Mouse (Mus musculus) embryonic facial prominence, embryonic 11.5 days (tissue): Measurements from ENCODE around the gene Tspan5. TPM values are rescaled to one million over a fixed set of nuclear protein-coding genes. Genes with fewer than 3 reads are reported as not detected.

Experiments used
- ATAC-seq: fragments of 200-750 bp; cut with Nextera tagmentation; replicated peaks from 2 replicates; pipeline ENCODE4 v1.8.0; 2017; ENCODE audit warnings: low read depth; ENCODE audit not compliant: insufficient number of reproducible peaks, low FRiP score, low TSS enrichment
- DNase-seq: peaks from one replicate; pipeline ENCODE4 v3.0.0-alpha.2; 2015; ENCODE audit warnings: low spot score
- H3K27ac ChIP-seq: fragments of 300-500 bp; sonication (generic); replicated peaks from 2 replicates; pipeline ENCODE4 v1.5.1; 2014; ENCODE audit warnings: mild to moderate bottlenecking, low read depth, low read length, control low read depth
- H3K27me3 ChIP-seq: fragments of 300-500 bp; sonication (generic); 2 replicates; pipeline ENCODE4 v1.6.1; 2014; ENCODE audit warnings: mild to moderate bottlenecking, low read length, moderate library complexity, mixed read lengths; ENCODE audit not compliant: control insufficient read depth, insufficient read depth
- H3K36me3 ChIP-seq: fragments of 300-500 bp; sonication (generic); replicated peaks from 2 replicates; pipeline ENCODE4 v1.6.1; 2014; ENCODE audit warnings: low read depth, mild to moderate bottlenecking, low read length, moderate library complexity, mixed read lengths; ENCODE audit not compliant: control insufficient read depth, insufficient read depth
- H3K4me1 ChIP-seq: fragments of 300-500 bp; sonication (generic); 2 replicates; pipeline ENCODE4 v1.6.1; 2014; ENCODE audit warnings: low read length, mixed read lengths; ENCODE audit not compliant: control insufficient read depth, insufficient read depth
- H3K4me2 ChIP-seq: fragments of 300-500 bp; sonication (generic); 2 replicates; pipeline ENCODE4 v1.6.1; 2014; ENCODE audit warnings: low read depth, mild to moderate bottlenecking, control low read depth, low read length, moderate library complexity
- H3K4me3 ChIP-seq: fragments of 300-500 bp; sonication (generic); 2 replicates; pipeline ENCODE4 v1.5.1; 2014; ENCODE audit warnings: low read depth, low read length, control low read depth
- H3K9ac ChIP-seq: fragments of 300-500 bp; sonication (generic); replicated peaks from 2 replicates; pipeline ENCODE4 v1.6.1; 2014; ENCODE audit warnings: mild to moderate bottlenecking, control low read depth, low read length
- H3K9me3 ChIP-seq: fragments of 300-500 bp; sonication (generic); replicated peaks from 2 replicates; pipeline ENCODE4 v1.6.1; 2016; ENCODE audit warnings: mild to moderate bottlenecking, low read length, inconsistent platforms, mixed read lengths; ENCODE audit not compliant: control insufficient read depth
- WGBS: fragments of 180-500 bp; shearing (Covaris S2); extraction: QIAGEN DNeasy Blood & Tissue Kit; methylation state at CpG from one replicate; pipeline ENCODE4 v1.1.7; 2014; 5-methylcytosine and 5-hydroxymethylcytosine counted together
- polyA plus RNA-seq: library from polyadenylated mRNA; unstranded; fragments of >200 nt; fragmentation: Nextera tagmentation; extraction: Ambion mirVana; gene quantifications from 2 replicates; pipeline ENCODE4 v1.2.1, GENCODE M21; 2014

Gene Tspan5
- polyA plus RNA-seq, 1 experiment from 2014 or later, result 34.4 TPM

DNA sequence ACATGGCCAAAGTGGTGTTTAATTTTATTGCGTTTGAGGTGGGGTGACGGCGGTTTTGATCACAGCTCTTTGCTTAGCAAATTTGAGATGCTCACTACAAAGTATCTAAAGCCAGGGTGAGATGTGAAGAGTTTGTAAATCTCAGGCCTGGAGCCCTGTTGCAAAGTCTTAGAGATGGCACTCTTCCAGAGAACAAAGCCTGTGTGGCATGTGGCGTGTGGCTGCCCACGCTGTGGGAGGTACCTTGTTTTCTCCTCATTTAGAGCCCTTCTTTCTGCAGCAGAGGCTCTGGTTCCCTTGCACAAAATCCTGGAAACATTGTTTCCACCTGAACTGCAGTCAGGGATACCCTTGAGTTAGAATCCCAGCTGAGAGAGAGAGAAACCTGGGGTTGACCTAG is 6.2 kb upstream of the Tspan5 start:
- Histone ChIP-seq H3K9me3 (no peaks in the 10 kb centered on the region), H3K27me3 (no peaks in the 10 kb centered on the region), H3K4me2 (no peak overlapping the region), H3K36me3 (no peaks in the 10 kb centered on the region), H3K27ac (no peak overlapping the region), H3K4me3 (no peak overlapping the region), H3K4me1 (no peaks in the 10 kb centered on the region), H3K9ac (no peak overlapping the region)
- WGBS, result 96% methylated on average over 5 of the region's 5 CpGs
- DNase-seq (no peak), ATAC-seq (no peak)

DNA sequence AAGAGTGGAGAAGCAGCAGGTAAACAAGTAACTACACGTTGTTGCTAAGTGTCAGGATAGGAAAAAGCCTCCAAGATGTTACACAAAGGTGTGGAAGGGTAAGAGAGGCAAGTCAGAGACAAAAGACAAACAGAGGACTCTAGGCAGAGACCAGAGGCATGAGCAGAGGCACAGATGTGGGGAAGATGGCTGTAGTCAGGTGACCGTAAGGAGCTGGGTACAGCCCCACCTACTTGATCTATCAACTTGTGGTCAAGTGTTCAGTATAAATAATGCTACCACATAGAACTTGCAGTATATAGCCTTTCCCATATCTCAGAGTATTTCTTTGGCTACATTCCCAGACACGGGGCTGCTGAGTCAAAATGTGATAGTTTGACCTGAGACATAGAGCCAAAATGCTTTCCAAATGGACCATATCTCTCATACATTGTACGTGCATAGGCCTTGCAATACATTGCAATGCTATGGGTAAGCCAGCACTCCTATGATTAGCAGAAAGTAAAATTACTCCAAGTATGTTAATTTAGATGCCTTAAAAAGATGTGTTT is 2.8 kb upstream of the Tspan5 start:
- Histone ChIP-seq H3K4me2 (no peak overlapping the region), H3K36me3 (no peaks in the 10 kb centered on the region), H3K4me1 (no peaks in the 10 kb centered on the region), H3K27ac (no peak overlapping the region), H3K4me3 (no peak overlapping the region), H3K9me3 (no peaks in the 10 kb centered on the region), H3K9ac (no peak overlapping the region), H3K27me3 (no peaks in the 10 kb centered on the region)
- 87% methylated on average over 4 of the region's 4 CpGs for WGBS
- no peak for DNase-seq
- no peak for ATAC-seq

DNA sequence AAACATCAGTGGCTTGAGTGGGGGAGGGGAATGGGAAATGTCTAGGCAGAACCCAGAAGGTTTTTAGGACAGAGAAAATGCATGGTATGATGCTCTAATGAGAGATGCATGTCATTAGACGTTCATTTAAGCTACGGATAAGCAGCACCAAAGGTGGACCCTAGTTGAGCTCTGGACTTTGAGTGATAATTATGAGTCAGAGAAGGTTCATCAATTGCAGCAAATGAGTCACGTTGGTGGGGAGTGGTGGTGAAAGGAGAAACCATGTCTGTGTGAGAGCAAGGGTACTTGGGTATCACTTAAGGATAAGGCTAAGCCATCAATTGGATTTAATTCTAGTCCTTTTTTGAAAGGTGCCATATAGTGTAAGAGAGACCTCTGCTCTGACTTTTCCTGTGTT is 1.7 kb upstream of the Tspan5 start:
- H3K4me2 ChIP-seq, result no peak overlapping the region
- H3K9me3 ChIP-seq, result no peaks in the 10 kb centered on the region
- no peaks in the 10 kb centered on the region for H3K27me3 ChIP-seq
- no peak for ATAC-seq
- no peak overlapping the region for H3K27ac ChIP-seq
- WGBS, result 82% methylated on average over 3 of the region's 3 CpGs
- H3K4me3 ChIP-seq, result no peak overlapping the region
- H3K36me3 ChIP-seq, result no peaks in the 10 kb centered on the region
- H3K4me1 ChIP-seq, result no peaks in the 10 kb centered on the region; the same call in 1 of the 2 replicates
- DNase-seq, result no peak
- H3K9ac ChIP-seq, result no peak overlapping the region

DNA sequence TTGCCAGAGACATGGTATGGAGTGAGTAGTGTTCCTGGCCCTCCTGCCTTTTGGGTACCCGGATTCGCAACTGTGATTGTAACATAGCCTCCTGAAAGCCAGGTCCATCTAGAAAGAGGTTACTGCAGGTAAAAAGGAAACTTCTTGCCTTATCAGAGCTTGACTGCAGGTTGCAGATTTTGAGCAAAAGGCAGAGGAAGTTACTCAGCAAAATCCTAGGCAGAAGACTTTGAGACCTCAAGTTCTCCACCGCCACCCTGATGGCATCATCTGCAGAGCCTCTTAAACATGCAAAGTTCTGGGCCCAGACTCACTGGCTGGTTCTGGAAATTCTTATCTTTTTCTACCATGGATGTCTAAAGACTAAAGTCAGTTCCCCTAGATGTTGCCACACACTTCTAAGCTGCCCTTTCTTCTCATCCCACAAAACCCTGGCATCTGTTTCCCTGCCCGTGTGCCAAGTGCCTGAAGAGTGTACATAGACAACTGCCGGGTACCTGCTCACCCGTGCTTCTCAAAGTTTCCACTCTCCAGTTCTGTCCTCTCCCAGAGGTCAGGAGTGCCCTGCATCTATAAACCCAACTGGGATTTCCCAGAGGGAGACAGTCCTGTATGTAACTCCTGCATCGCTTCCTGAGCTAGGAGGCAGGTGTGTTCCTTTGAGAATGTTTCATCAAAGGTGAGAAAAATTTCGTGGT is 1.0 kb upstream of the Tspan5 start:
- no peak overlapping the region for H3K9ac ChIP-seq
- no peak overlapping the region for H3K27ac ChIP-seq
- H3K4me1 ChIP-seq, result no peaks in the 10 kb centered on the region; the same call in 1 of the 2 replicates
- H3K27me3 ChIP-seq, result no peaks in the 10 kb centered on the region
- DNase-seq (no peak), ATAC-seq (no peak)
- no peak overlapping the region for H3K4me2 ChIP-seq
- H3K9me3 ChIP-seq, result no peaks in the 10 kb centered on the region
- 74% methylated on average over 8 of the region's 8 CpGs for WGBS
- H3K36me3 ChIP-seq, result no peaks in the 10 kb centered on the region
- H3K4me3 ChIP-seq, result no peak overlapping the region

DNA sequence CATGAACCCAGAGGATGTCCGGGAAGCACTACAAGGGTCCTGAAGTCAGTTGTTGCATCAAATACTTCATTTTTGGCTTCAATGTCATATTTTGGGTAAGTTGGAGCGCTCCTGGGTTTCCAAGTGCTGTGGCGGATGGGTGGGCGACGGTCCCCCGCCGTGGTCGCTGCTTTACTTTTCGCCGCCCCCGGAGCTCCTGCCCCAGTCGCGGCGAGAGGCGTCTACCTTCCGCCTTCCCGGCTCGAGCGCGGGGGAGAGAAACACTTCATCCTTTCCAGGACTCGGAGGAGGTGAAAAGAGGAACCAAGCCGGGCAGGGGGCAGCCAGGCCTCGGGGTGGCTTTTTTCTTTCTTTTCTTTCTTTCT is 553 bp downstream of the Tspan5 start:
- Histone ChIP-seq H3K4me1 (no peaks in the 10 kb centered on the region; the same call in 1 of the 2 replicates), H3K9ac (peak overlapping the region; percentile 82), H3K27me3 (no peaks in the 10 kb centered on the region), H3K27ac (no peak overlapping the region), H3K36me3 (no peaks in the 10 kb centered on the region), H3K4me3 (peak overlapping the region; percentile 76), H3K9me3 (no peaks in the 10 kb centered on the region), H3K4me2 (peak overlapping the region; percentile 90)
- peak; percentile 33 for ATAC-seq
- WGBS, result 0% methylated on average over 23 of the region's 23 CpGs
- peak; percentile 48 for DNase-seq

DNA sequence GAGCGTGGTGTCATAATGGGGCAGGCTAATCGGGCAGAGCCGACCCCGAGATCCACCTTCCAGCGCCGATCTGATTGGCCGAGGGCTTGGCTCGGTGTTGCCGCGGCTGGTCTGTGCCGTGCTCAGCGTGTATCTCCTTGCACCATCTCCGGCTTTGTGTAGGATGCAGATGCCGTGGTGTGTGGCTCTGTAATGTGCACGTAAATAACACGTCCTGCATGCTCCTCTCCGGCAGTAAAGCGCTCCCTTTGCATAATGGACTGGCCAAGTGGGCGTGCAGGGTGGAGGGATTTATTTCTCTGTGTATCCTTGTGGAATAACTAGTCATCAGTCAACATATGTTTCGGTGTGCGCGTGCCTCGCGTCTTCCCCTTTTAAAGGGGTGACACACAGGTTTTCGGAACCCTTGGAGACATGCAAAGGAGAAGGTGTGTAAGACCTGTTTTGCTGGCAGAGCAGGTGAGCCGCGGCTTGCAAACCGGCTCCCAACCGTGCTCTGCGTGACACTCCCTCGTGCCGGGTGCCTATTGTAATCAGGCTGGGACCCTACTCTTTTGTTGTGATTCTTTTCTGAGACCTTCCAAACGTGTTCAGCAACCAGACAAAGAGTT is 1.2 kb downstream of the Tspan5 start:
- Histone ChIP-seq H3K27ac (no peak overlapping the region), H3K9me3 (no peaks in the 10 kb centered on the region), H3K4me1 (no peaks in the 10 kb centered on the region; the same call in 1 of the 2 replicates), H3K9ac (peak overlapping the region; percentile 82), H3K36me3 (no peaks in the 10 kb centered on the region), H3K4me3 (peak overlapping the region; percentile 76), H3K27me3 (no peaks in the 10 kb centered on the region), H3K4me2 (peak overlapping the region; percentile 90)
- peak; percentile 84 for DNase-seq
- peak; percentile 86 for ATAC-seq
- under 1% methylated on average over 33 of the region's 33 CpGs for WGBS

DNA sequence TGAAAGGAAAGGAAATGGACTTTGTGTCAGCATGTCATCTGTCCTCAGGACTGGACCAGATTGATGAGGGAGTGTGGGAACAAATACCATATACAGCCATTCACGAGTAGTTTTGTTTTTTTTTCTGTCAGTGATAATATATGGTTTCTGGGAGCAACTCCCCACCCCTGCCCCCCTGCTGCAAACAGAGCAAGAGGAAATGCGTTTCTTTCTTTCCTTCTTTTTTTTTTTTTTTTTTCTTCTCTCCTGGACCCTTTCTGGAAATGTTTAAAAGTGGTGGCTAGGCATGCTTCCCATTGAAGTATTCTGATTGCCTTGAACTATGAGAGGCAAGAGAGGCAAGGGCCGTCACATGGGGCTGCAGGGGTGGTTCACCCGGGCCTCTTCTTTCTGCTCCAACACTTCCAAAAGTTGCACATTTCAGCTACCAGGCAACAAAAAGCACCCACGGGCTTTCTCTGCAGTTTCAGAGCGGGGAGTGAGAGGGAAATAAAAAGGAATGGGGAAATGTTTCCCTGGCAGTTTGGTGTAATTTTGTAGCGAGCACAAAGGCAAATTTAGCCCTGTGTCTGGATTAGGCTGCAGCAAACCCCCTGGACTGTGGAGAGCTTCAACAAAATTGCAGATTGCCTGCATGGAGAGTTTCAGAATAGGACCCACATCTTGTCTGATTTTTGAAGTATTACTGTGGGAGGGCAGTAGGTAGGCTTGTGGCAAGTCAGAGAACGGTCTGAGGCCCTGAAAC is 2.2 kb downstream of the Tspan5 start:
- DNase-seq, result no peak
- 34% methylated on average over 8 of the region's 8 CpGs for WGBS
- H3K27ac ChIP-seq, result no peak overlapping the region

More for the DNA sequence above, 2.2 kb downstream of the Tspan5 start:
- Histone ChIP-seq H3K27me3 (no peaks in the 10 kb centered on the region), H3K9ac (no peak overlapping the region), H3K4me2 (peak overlapping the region; percentile 90), H3K36me3 (no peaks in the 10 kb centered on the region), H3K9me3 (no peaks in the 10 kb centered on the region), H3K4me3 (peak overlapping the region; percentile 76), H3K4me1 (no peaks in the 10 kb centered on the region; the same call in 1 of the 2 replicates)
- no peak for ATAC-seq
